Mouse (Mus musculus) kidney, postnatal 0 days (tissue): Measurements from ENCODE around the gene Zan. TPM values are rescaled to one million over a fixed set of nuclear protein-coding genes. Genes with fewer than 3 reads are reported as not detected.

Experiments used
- ATAC-seq: fragments of 200-750 bp; cut with Nextera tagmentation; replicated peaks from 2 replicates; pipeline ENCODE4 v1.8.0; 2017; ENCODE audit warnings: low read depth, moderate number of reproducible peaks, moderate TSS enrichment, moderate library complexity; ENCODE audit not compliant: low FRiP score
- DNase-seq: peaks from one replicate; pipeline ENCODE4 v3.0.0-alpha.2; 2016; ENCODE audit warnings: low spot score
- H3K27ac ChIP-seq: fragments of 300-500 bp; sonication (generic); 2 replicates; pipeline ENCODE4 v1.5.1; 2014; ENCODE audit warnings: mild to moderate bottlenecking
- H3K27me3 ChIP-seq: fragments of 300-500 bp; sonication (generic); 2 replicates; pipeline ENCODE4 v1.6.1; 2014; ENCODE audit warnings: low read length, mixed read lengths; ENCODE audit not compliant: insufficient read depth
- H3K36me3 ChIP-seq: fragments of 300-500 bp; sonication (generic); 2 replicates; pipeline ENCODE4 v1.6.1; 2014; ENCODE audit warnings: low read length, mixed read lengths; ENCODE audit not compliant: insufficient read depth
- H3K4me1 ChIP-seq: fragments of 300-500 bp; sonication (generic); replicated peaks from 2 replicates; pipeline ENCODE4 v1.6.1; 2014; ENCODE audit warnings: antibody characterized with exemption, low read length, mixed read lengths; ENCODE audit not compliant: insufficient read depth
- H3K4me2 ChIP-seq: fragments of 300-500 bp; sonication (generic); 2 replicates; pipeline ENCODE4 v1.6.1; 2014; ENCODE audit warnings: mild to moderate bottlenecking, low read length, moderate library complexity, mixed read lengths
- H3K4me3 ChIP-seq: fragments of 300-500 bp; sonication (generic); replicated peaks from 2 replicates; pipeline ENCODE4 v1.5.1; 2014; ENCODE audit warnings: low read depth, low read length
- H3K9ac ChIP-seq: fragments of 300-500 bp; sonication (generic); 2 replicates; pipeline ENCODE4 v1.6.1; 2014; ENCODE audit warnings: low read depth, low read length
- H3K9me3 ChIP-seq: fragments of 300-500 bp; sonication (generic); replicated peaks from 2 replicates; pipeline ENCODE4 v1.6.1; 2016; ENCODE audit warnings: low read length, inconsistent platforms, mixed read lengths
- CTCF ChIP-seq: IDR thresholded peaks from 2 replicates; pipeline ENCODE4 v1.5.1; 2016; ENCODE audit warnings: antibody characterized with exemption, low read depth, mild to moderate bottlenecking, moderate library complexity
- WGBS: fragments of 180-500 bp; shearing (Covaris S2); extraction: QIAGEN DNeasy Blood & Tissue Kit; methylation state at CpG from one replicate; pipeline ENCODE4 v1.1.7; 2014; 5-methylcytosine and 5-hydroxymethylcytosine counted together
- polyA plus RNA-seq: library from polyadenylated mRNA; unstranded; fragments of >200 nt; fragmentation: Nextera tagmentation; extraction: Ambion mirVana; gene quantifications from 2 replicates; pipeline ENCODE4 v1.2.1, GENCODE M21; 2015

Zan gene
- polyA plus RNA-seq, 1 experiment from 2014 or later, result 0.16 TPM

- peaks cover 10% of the 10 kb centered on the region for H3K4me1 ChIP-seq
- H3K36me3 ChIP-seq, result no peaks in the 10 kb centered on the region
- peak overlapping the region; percentile 91 for H3K27ac ChIP-seq
- DNase-seq (no peak), ATAC-seq (no peak)
- no peaks in the 10 kb centered on the region for H3K9me3 ChIP-seq
- no peak overlapping the region for H3K4me2 ChIP-seq
- H3K9ac ChIP-seq, result no peak overlapping the region
- H3K27me3 ChIP-seq, result no peaks in the 10 kb centered on the region
- WGBS, result 40% methylated on average over 8 of the region's 8 CpGs
- TF ChIP-seq CTCF, result no peak
- H3K4me3 ChIP-seq, result no peak overlapping the region
Observed at GRCm38 (mm10) chr5:137337190-137337589, 139.7 kb downstream of the Zan start.

- no peak overlapping the region for H3K4me2 ChIP-seq
- H3K4me3 ChIP-seq, result no peak overlapping the region
- peaks cover 10% of the 10 kb centered on the region for H3K4me1 ChIP-seq
- no peak overlapping the region for H3K27ac ChIP-seq
- no peaks in the 10 kb centered on the region for H3K36me3 ChIP-seq
- 71% methylated on average over 6 of the region's 6 CpGs for WGBS
- no peak for DNase-seq
- no peaks in the 10 kb centered on the region for H3K9me3 ChIP-seq
- no peak for ATAC-seq
- no peak overlapping the region for H3K9ac ChIP-seq
- TF ChIP-seq CTCF, result no peak
- no peaks in the 10 kb centered on the region for H3K27me3 ChIP-seq
Observed at GRCm38 (mm10) chr5:137335066-137335465, 141.8 kb downstream of the Zan start.

GRCm38 (mm10) chr5:137334317-137334716 is 142.5 kb downstream of the Zan start:
- peaks cover 4% of the 10 kb centered on the region for H3K4me1 ChIP-seq
- H3K9ac ChIP-seq, result no peak overlapping the region
- no peaks in the 10 kb centered on the region for H3K9me3 ChIP-seq
- ATAC-seq, result no peak
- H3K4me3 ChIP-seq, result peak overlapping the region; percentile 50; the same call in 1 of the 2 replicates
- no peak for DNase-seq
- WGBS, result 55% methylated on average over 10 of the region's 10 CpGs
- TF ChIP-seq CTCF, result no peak
- no peaks in the 10 kb centered on the region for H3K36me3 ChIP-seq
- H3K27ac ChIP-seq, result no peak overlapping the region
- H3K4me2 ChIP-seq, result no peak overlapping the region; the same call in 1 of the 2 replicates
- H3K27me3 ChIP-seq, result no peaks in the 10 kb centered on the region

- H3K4me2 ChIP-seq, result peak within 1 kb of the TSS; percentile 82
- DNase-seq (peak; percentile 97), ATAC-seq (peak; percentile 90)
- TF ChIP-seq CTCF, result peak; percentile 84
- H3K27me3 ChIP-seq, result no peaks in the 10 kb centered on the region
- peak within 1 kb of the TSS; percentile 73 for H3K9ac ChIP-seq
- peak within 1 kb of the TSS; percentile 72 for H3K27ac ChIP-seq
- H3K4me3 ChIP-seq, result peak within 1 kb of the TSS; percentile 50
- no peaks in the 10 kb centered on the region for H3K36me3 ChIP-seq
- no peaks in the 10 kb centered on the region for H3K4me1 ChIP-seq
- no peaks in the 10 kb centered on the region for H3K9me3 ChIP-seq
- under 1% methylated on average over 44 of the region's 44 CpGs for WGBS
Observed at GRCm38 (mm10) chr5:137333512-137334174, 143.2 kb downstream of the Zan start, which contains the start of gene Slc12a9. TSS of gene Slc12a9 (minus strand) at chr5:137333597.

- TF ChIP-seq CTCF, result no peak
- Histone ChIP-seq H3K27ac (peak overlapping the region; percentile 72), H3K9me3 (no peaks in the 10 kb centered on the region), H3K27me3 (no peaks in the 10 kb centered on the region), H3K9ac (peak overlapping the region; percentile 73), H3K4me1 (no peaks in the 10 kb centered on the region), H3K36me3 (no peaks in the 10 kb centered on the region), H3K4me2 (peak overlapping the region; percentile 82), H3K4me3 (peak overlapping the region; percentile 50)
- DNase-seq (no peak), ATAC-seq (no peak)
- 13% methylated on average over 15 of the region's 15 CpGs for WGBS
Observed at GRCm38 (mm10) chr5:137332857-137333511, 143.9 kb downstream of the Zan start.

GRCm38 (mm10) chr5:137330910-137331309 is 146.0 kb downstream of the Zan start:
- 0 out of 2 replicates have a peak, but pooled peaks cover 2% of the 10 kb centered on the region for H3K36me3 ChIP-seq
- TF ChIP-seq CTCF, result no peak
- no peaks in the 10 kb centered on the region for H3K9me3 ChIP-seq
- H3K4me2 ChIP-seq, result no peak overlapping the region
- ATAC-seq (no peak), DNase-seq (no peak)
- no peak overlapping the region for H3K4me3 ChIP-seq
- H3K27ac ChIP-seq, result no peak overlapping the region
- H3K4me1 ChIP-seq, result no peaks in the 10 kb centered on the region
- H3K9ac ChIP-seq, result no peak overlapping the region
- no peaks in the 10 kb centered on the region for H3K27me3 ChIP-seq
- WGBS, result 85% methylated on average over 7 of the region's 7 CpGs

Other genes with a start within 250 kb of the Zan start
- gene Ache, start 189.5 kb downstream of the Zan start, polyA plus RNA-seq, result 6.5 and 7.4 TPM in 2 replicates
- 11.4 and 12.8 TPM in 2 replicates for gene Ufsp1, start 182.4 kb downstream of the Zan start, polyA plus RNA-seq
- 68.0 and 77.7 TPM in 2 replicates for gene Srrt, start 169.4 kb downstream of the Zan start, polyA plus RNA-seq
- gene Trip6, start 162.7 kb downstream of the Zan start, polyA plus RNA-seq, result 74.8 and 75.6 TPM in 2 replicates
- 11.8 and 12.0 TPM in 2 replicates for gene Slc12a9, start 143.5 kb downstream of the Zan start, polyA plus RNA-seq
- gene Ephb4, start 127.0 kb downstream of the Zan start, polyA plus RNA-seq, result 38.1 and 40.5 TPM in 2 replicates
- gene Pop7, start 25.5 kb upstream of the Zan start, polyA plus RNA-seq, result 55.1 and 55.6 TPM in 2 replicates
- 9.3 and 10.3 TPM in 2 replicates for gene Gigyf1, start 41.5 kb upstream of the Zan start, polyA plus RNA-seq
- 0.20 TPM in 1 of 2 replicates, not detected in the other for gene Epo, start 56.2 kb upstream of the Zan start, polyA plus RNA-seq
- 463 and 480 TPM in 2 replicates for gene Gnb2, start 56.4 kb upstream of the Zan start, polyA plus RNA-seq
- gene Actl6b, start 76.5 kb upstream of the Zan start, polyA plus RNA-seq, result not detected in 2 replicates
- gene Tfr2, start 92.8 kb upstream of the Zan start, polyA plus RNA-seq, result 0.13 TPM in 2 replicates
- gene Mospd3, start 124.0 kb upstream of the Zan start, polyA plus RNA-seq, result 37.8 and 39.3 TPM in 2 replicates
- 120 and 136 TPM in 2 replicates for gene Pcolce, start 136.7 kb upstream of the Zan start, polyA plus RNA-seq
- gene Fbxo24, start 151.9 kb upstream of the Zan start, polyA plus RNA-seq, result 0.14 and 0.17 TPM in 2 replicates
- 42.6 and 42.9 TPM in 2 replicates for gene Lrch4, start 152.1 kb upstream of the Zan start, polyA plus RNA-seq
- 5.3 and 6.2 TPM in 2 replicates for gene Gm20605, start 152.1 kb upstream of the Zan start, polyA plus RNA-seq
- 5.3 and 5.4 TPM in 2 replicates for gene Sap25, start 164.3 kb upstream of the Zan start, polyA plus RNA-seq
- 1.3 and 1.4 TPM in 2 replicates for gene Irs3, start 168.7 kb upstream of the Zan start, polyA plus RNA-seq
- 20.8 and 21.2 TPM in 2 replicates for gene Agfg2, start 207.7 kb upstream of the Zan start, polyA plus RNA-seq